Mouse (Mus musculus) ES-E14 (cell line): ENCODE data around the gene Prox2.

Source experiments
- MAFK ChIP-seq: IDR thresholded peaks from 2 replicates; pipeline ENCODE4 v1.6.1; 2014; ENCODE audit warnings: mild to moderate bottlenecking, low read depth, low read length, inconsistent platforms; ENCODE audit not compliant: insufficient read depth
- ZC3H11A ChIP-seq: IDR thresholded peaks from 2 replicates; pipeline ENCODE4 v1.6.1; 2012; ENCODE audit warnings: low read depth, mild to moderate bottlenecking, inconsistent platforms, low read length, borderline replicate concordance

DNA sequence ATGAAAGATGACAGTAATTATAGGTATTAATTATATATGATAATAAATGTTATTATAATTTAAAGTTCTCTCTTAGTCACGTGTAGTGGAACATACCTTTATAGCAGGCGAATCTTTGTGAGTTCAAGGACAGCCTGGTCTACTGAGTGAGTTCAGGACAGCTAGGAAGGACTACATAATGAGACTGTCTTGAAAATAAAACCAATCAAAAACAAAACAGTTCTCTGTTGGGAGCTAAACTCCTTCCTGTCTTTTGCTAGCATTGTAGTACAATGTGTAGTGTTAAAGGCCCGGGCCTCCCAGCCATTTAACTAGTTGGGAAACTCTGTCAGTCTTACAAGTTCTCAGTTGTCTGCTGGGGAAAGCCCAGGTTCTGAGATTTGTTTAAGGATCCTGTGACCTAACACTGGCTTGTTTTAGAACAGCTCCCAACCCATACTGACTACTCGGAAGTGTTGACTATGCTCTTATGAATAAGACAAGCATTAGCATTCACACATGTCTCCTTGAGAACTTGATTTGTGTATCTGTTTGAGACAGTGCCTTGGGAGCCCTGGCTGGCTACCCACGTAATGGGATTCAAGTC is 8.9 kb downstream of the Prox2 start:
- TF ChIP-seq ZC3H11A (no peak), MAFK (no peak)
